Mouse (Mus musculus): ENCODE measurements around the gene Lrp1.
"Not testable (repeated sequence)": the region's sequence is repeated elsewhere in the genome, so short reads cannot be mapped to it uniquely, and the experiment has no call there.

Gene Lrp1

GRCm38 (mm10) chr10:127620406-127621190 lies at the start of gene Lrp1:
Lrp1 (minus strand) TSS chr10:127621148.
- no peak for DNase-seq (ENCODE audit: extremely low read depth, low read depth, low spot score)

DNA sequence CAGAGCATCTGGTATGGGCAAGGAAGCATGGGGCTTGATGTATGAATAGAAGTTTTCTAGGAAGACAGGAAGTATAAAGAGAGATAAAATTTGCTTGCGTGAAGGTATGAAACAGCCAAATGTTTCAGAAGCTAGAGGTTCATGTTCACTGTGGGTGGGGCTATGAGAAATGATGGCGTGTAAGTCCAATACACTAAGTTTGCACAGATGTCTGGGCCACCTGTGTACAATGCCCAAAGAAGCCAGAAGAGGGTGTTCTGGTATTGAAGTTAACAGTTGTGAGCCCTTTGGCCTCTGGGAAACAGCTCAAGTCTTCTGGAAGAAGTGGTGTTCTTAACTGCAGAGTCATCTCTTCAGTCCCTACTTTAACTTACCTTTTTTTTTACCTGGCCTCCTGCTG lies 49.2 kb upstream of the Lrp1 start:
- DNase-seq (ENCODE audit: extremely low read depth, low read depth, low spot score) = no peak

DNA sequence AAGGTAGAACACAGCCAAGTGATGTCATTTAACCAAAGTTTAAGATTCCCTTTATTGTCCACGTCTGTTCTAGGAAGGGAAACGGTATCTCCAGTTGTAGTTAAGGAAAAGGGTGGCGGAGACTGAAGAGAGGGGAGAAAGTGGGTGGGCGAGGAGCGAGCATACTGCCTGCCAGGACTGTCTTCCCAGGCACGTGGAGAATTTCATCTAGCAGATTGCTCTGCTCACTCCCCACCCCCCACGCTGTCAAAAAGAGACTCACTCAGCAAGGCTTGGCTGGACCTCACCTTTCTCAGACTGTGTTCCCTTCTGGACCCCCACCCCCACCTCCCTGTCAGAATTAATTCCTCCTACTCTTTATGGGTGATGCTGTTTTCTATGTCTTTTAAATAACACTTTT lies 48.2 kb upstream of the Lrp1 start:
- DNase-seq (ENCODE audit: extremely low read depth, low read depth, low spot score) = no peak

- DNase-seq (ENCODE audit: extremely low read depth, low read depth, low spot score) = no peak
Observed at GRCm38 (mm10) chr10:127668093-127669050, 47.4 kb upstream of the Lrp1 start, which contains the start of gene Nab2. Nab2 (minus strand) TSS chr10:127668568.

DNA sequence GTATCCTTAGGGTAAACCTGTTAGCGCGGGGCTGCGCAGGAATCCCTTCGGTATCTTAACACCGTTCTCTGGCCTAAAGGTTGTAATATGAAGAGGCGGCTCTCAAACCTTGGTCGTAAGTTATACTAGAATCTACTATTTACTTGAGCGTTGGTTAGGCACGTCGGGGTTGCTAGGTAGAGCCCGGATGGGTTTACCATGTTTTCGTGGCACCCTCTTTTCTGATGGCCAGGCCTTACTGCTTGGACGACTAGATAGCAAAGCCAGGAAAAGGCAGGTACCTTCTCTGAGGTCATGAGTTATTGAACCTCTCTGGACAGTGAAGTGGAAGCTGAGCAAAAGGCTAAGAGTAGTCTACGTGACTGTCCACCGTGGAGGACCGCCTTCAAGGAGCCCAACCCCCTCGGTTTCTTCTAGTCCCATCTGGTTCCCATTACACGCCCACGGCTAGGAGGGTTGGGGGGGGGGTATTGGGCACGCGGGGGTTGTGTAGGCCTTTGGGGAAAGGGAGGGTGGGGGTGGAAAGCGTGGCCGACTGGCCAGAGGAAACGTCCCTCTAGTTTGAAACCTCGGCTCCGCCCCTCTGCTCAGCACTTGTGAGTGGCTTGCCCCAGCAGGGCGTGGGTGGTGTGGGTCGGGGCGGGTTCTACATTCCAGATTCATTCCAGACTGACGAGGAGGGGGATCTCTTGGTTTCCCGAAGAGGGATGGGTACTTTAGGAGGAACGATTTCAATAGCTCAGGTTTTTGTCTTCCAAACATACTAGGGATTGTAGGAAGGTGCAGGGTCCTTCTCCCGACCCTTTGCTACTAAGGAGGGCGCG lies 46.5 kb upstream of the Lrp1 start:
- no peak for DNase-seq (ENCODE audit: extremely low read depth, low read depth, low spot score)

DNA sequence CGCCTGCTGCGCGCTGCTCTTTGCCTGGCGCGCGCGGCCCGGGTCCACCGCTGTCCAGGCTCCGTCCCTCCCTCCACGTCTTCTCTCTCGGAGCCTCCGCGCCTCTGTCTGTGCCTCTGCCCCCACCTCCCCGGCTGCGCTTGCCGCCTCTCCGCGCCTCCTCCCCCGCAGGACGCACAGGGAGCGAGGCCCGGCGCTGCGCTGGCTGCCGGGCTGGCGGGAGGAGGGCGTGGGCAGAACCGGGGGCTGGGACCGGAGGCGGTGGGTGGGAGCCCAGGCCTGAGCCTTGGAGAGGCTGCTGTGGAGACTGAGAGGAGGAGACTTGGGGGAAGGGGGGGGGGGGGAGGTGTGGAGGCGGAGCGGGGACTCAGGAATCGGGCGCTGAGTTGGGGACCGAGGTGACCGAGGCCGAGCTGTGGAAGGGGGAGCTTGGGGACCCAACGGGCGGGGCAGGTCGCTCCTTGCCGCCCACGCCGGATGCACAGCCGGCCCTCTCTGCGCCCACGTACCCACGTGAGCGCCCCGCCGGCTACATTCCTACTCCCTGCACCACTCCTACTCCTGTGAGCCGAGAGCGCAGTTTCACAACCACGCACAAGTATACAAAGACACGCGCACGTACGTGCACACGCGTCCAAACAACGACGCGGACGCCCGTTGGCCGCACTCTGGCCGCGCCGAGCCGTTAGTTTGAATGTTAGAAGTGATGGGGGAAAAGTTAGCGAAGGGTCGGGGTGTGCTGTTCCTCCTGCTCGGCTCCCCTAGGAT lies 45.7 kb upstream of the Lrp1 start, which contains the start of gene Nemp1:
Nemp1 (plus strand) TSS at position 401 of the 768 bp plus-strand sequence.
- no peak for DNase-seq (ENCODE audit: extremely low read depth, low read depth, low spot score)

DNA sequence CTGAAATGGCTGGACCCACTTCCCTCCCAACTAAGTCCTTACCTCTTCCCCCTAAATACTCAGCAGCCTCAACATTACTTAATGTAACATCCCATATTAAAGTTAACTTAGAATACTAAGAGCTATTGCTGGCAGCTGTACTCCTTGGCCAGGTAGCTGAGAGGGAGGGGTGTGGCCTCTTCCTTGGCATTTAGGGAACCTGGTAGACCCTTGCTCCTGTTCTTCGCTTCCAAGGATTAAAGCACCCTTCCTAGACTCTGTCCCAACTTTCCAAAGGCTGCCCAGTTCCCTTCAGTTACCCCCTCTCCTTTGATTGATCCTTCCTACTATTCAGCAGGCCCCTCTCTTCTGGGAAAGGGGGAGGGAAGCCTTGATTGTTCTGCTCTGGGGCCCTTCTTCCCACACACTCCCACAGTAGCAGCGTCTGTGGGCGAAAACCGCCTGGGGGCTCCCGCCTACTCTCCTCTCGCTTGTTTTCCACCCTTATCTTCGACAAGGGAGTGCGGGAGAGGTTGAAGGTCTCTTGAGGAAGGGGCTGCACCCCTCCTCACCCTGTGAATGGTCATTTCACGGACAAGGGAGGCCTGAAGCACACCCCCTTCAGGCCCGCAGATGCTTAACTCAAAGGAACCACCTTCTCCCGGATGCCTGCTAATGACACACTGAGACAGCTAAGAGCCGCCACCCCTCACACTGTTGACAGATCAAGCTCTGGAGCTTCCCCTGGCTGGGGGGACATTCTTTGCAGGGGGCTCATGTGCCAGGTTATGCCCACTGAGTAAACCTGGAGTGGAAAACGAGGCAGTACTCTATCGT lies 44.6 kb upstream of the Lrp1 start:
- DNase-seq (ENCODE audit: extremely low read depth, low read depth, low spot score) = no peak

DNA sequence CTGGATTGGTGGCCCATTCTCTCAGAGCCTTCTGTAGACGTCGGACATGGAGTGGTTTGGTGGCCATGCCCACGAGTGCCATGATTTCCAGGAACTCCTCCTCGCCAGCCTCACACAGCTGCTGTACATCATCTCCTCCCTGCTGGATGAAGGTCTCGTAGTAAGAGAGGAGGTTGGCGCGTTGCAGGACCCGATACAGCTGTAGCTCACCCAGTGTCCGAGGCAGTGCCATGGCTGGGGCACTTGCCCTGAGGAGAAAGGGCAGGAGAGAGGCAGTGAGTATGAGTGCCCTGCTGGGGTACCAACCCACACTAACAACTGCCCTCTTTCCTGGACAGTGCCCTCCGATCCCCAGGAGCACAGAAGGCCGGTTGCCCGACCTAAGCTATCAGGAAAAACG lies 43.9 kb upstream of the Lrp1 start:
- no peak for DNase-seq (ENCODE audit: extremely low read depth, low read depth, low spot score)

- no peak for DNase-seq (ENCODE audit: extremely low read depth, low read depth, low spot score)
Observed at GRCm38 (mm10) chr10:127664166-127664565, 43.2 kb upstream of the Lrp1 start.

DNA sequence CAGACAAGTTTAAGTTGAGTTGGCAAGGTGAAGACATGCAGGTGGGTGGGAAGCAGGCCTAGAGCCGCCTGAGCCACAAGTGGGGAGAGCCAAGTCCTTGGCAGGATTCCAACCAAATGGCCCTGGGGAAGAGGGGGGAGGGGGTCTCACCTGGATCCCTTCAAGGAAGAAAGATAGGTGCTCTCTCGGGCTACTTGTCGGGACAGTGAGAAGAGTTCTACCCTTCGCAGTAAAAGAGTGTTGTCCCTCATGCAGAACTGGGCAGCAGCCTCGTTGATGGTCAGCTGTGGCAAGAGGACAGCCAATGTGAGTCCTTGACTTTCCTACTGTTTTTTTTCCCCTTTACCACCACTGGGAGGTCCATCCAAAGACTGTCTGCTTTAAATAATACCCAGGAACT lies 42.6 kb upstream of the Lrp1 start:
- DNase-seq (ENCODE audit: extremely low read depth, low read depth, low spot score) = no peak

DNA sequence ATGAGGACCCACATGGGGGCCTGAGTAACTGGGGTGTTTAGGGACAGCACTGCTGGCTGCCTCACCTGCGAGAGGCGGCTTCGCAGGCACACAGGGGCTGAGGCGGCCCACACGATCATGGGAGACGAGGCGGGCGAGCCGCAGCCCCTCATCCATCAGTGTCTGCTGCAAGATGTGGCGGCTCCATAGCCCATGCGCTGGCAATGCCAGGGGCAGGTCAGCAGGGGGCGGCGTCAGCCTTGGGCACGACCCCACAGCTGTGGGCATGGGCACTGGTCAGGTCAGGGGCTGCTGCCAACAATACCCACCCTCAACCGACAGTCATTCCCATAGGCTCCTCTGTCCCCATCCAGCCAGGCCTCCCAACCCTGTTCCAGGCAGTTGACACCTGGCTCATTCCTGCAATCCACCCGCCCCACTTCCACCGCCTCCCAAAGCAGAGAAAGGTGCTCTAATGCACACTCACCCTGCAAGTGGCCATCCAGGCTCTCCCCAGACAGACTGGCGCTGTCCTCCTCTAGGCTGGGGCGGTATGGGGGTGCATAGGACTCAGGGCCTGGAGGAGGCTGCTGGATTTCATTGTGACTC lies 41.8 kb upstream of the Lrp1 start:
- DNase-seq (ENCODE audit: extremely low read depth, low read depth, low spot score) = no peak

DNA sequence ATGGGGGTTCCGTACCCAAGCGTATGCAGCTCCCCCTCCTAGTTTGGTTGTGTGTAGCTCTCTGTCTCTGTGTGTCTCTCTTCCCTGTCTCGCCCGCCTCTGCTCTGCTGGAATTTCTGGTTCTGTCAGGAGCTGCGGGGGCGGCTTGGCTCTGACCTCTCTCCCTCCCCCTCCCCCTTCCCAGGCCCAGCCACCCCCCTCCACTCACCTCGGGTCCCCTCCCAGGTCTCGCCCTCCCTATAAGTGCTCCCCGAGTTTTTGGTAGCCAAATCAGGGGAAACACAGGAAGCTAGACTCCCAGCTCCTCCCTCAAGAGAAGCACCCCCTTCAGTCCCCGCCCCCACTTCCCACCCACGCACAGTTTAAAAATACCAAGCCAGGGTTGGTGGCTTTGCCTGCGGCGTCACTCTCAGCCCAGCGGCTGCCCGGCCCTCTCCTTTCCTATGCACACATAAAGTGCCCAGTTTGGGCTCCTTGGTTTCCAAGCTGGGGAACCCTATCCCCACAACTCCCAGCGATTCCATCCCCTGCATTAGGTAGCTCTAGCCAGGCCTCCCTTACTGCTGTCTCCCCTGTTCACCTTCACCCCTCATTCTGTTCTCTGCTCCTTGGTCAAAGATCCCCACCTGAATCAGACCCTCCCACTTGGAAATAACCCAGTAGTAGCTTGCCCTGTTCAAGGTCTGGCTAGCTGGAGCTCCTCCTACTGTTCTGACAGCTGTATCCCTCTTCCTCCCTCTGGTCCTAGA lies 41.1 kb upstream of the Lrp1 start:
- no peak for DNase-seq (ENCODE audit: extremely low read depth, low read depth, low spot score)

DNA sequence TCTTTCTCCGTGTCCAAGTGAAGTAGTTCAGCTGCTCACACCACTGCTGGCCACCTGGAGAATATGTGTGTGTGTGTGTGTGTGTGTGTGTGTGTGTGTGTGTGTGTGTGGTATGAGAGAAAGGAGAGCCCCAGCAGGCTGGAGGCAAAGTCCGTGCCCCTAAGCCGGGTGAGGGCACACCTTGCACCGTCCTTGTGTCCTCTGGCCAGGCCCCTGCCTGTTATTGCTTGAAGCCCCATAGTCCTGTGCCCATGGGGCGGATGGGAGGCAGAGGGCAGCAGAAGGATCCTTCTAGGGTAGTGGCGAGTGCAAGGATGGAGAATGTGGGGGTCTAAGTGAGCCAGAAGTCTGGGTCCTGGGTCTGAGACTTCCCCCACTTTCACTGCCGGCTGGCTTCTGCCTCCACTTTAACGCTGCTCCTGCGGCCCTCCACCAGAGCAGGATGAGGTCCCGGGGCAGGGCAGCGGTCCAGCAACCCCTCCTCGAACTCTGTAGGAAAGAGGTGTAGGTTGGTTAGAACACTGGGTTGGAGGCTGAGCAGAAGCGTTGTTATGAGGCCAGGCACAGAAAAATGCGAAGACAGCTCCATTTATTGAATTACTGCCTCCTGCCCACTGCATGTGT lies 40.5 kb upstream of the Lrp1 start:
- no peak for DNase-seq (ENCODE audit: extremely low read depth, low read depth, low spot score)

- DNase-seq (ENCODE audit: extremely low read depth, low read depth, low spot score) = no peak
Observed at GRCm38 (mm10) chr10:127659551-127659950, 38.6 kb upstream of the Lrp1 start.

GRCm38 (mm10) chr10:127658076-127658475 lies 37.1 kb upstream of the Lrp1 start:
- DNase-seq (ENCODE audit: extremely low read depth, low read depth, low spot score) = no peak

DNA sequence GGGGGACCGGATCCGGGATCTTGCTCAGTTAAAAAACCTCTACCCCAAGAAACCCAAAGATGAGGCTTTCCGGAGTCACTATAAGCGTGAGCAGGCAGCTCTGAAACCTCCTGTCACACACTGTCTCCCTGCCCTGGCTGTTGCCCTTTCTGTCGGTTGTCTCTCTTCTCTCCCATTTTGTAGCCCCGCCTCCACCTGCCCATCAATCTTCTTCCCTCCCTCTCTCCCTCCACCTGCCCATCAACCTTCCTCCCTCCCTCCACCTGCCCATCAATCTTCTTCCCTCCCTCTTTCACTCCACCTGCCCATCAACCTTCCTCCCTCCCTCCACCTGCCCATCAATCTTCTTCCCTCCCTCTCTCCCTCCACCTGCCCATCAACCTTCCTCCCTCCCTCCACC lies 36.7 kb upstream of the Lrp1 start:
- DNase-seq (ENCODE audit: extremely low read depth, low read depth, low spot score) = not testable (repeated sequence)

- DNase-seq (ENCODE audit: extremely low read depth, low read depth, low spot score) = no peak
Observed at GRCm38 (mm10) chr10:127654970-127655579, 34.1 kb upstream of the Lrp1 start.

Data from fat pad, adult 2 months (tissue).